Mouse (Mus musculus): ENCODE measurements around the gene Trio. TPM values are rescaled to one million over a fixed set of nuclear protein-coding genes. Genes with fewer than 3 reads are reported as not detected.

The Trio gene
- total and polyA plus RNA-seq, 3 experiments: 0.66 TPM; not detected in 2

GRCm38 (mm10) chr15:27826048-27826637 is 199.5 kb downstream of the Trio start:
- Histone ChIP-seq H3K4me1 (ENCODE audit: insufficient read depth, low read depth, low read length) (no peaks in the 10 kb centered on the region), H3K27me3 (ENCODE audit: insufficient read depth, low read length) (no peaks in the 10 kb centered on the region), H3K9me3 (replicated peaks) (peaks cover 30% of the 10 kb centered on the region), H3K4me3 (ENCODE audit: low read depth, low read length) (no peak overlapping the region), H3K36me3 (replicated peaks) (no peaks in the 10 kb centered on the region)
- TF ChIP-seq GATA1 (IDR thresholded peaks at IDR 0.05; ENCODE audit: borderline replicate concordance, low read length): no peak
- no peak for DNase-seq (ENCODE audit: low spot score)
- ATAC-seq (ENCODE audit: extremely low read depth, insufficient number of reproducible peaks, low FRiP score, poor library complexity, severe bottlenecking): no peak

GRCm38 (mm10) chr15:27825390-27825789 is 200.3 kb downstream of the Trio start:
- ATAC-seq (ENCODE audit: extremely low read depth, insufficient number of reproducible peaks, low FRiP score, poor library complexity, severe bottlenecking): no peak

GRCm38 (mm10) chr15:27823581-27823980 is 202.1 kb downstream of the Trio start:
- ATAC-seq (ENCODE audit: extremely low read depth, insufficient number of reproducible peaks, low FRiP score, poor library complexity, severe bottlenecking): no peak
- DNase-seq (ENCODE audit: low spot score): no peak
- Histone ChIP-seq H3K4me3 (ENCODE audit: low read depth, low read length) (no peak overlapping the region), H3K27me3 (ENCODE audit: insufficient read depth, low read length) (no peaks in the 10 kb centered on the region), H3K4me1 (ENCODE audit: insufficient read depth, low read depth, low read length) (no peaks in the 10 kb centered on the region), H3K36me3 (replicated peaks) (no peaks in the 10 kb centered on the region), H3K9me3 (replicated peaks) (peaks cover 38% of the 10 kb centered on the region)
- TF ChIP-seq POLR2AphosphoS5 (IDR thresholded peaks at IDR 0.05; ENCODE audit: insufficient replicate concordance, low read depth, low read length) (no peak), CTCF (IDR thresholded peaks at IDR 0.05; ENCODE audit: low read depth, low read length) (no peak), GATA2 (IDR thresholded peaks at IDR 0.05; ENCODE audit: borderline replicate concordance, low read depth, low read length) (no peak), TAL1 (conservative IDR thresholded peaks at IDR 0.05; ENCODE audit: low read depth, low read length) (no peak), GATA1 (IDR thresholded peaks at IDR 0.05; ENCODE audit: borderline replicate concordance, low read length) (no peak)

More at GRCm38 (mm10) chr15:27825390-27825789, 200.3 kb downstream of the Trio start:
- no peak for TF ChIP-seq CTCF (IDR thresholded peaks at IDR 0.05; ENCODE audit: low read depth, low read length)
- no peak for TF ChIP-seq GATA1 (IDR thresholded peaks at IDR 0.05; ENCODE audit: borderline replicate concordance, low read length)
- no peak for TF ChIP-seq POLR2AphosphoS5 (IDR thresholded peaks at IDR 0.05; ENCODE audit: insufficient replicate concordance, low read depth, low read length)
- no peak for TF ChIP-seq GATA2 (IDR thresholded peaks at IDR 0.05; ENCODE audit: borderline replicate concordance, low read depth, low read length)
- TF ChIP-seq TAL1 (conservative IDR thresholded peaks at IDR 0.05; ENCODE audit: low read depth, low read length): no peak
- no peak for DNase-seq (ENCODE audit: low spot score)
- peak overlapping the region; percentile 34; the same call in 1 of the 2 replicates for H3K4me3 ChIP-seq (ENCODE audit: low read depth, low read length)
- no peaks in the 10 kb centered on the region for H3K27me3 ChIP-seq (ENCODE audit: insufficient read depth, low read length)
- peaks cover 24% of the 10 kb centered on the region for H3K9me3 ChIP-seq (replicated peaks)
- no peaks in the 10 kb centered on the region for H3K4me1 ChIP-seq (ENCODE audit: insufficient read depth, low read depth, low read length)
- H3K36me3 ChIP-seq (replicated peaks): no peaks in the 10 kb centered on the region

- peaks cover 38% of the 10 kb centered on the region for H3K9me3 ChIP-seq (replicated peaks)
- no peak overlapping the region for H3K4me3 ChIP-seq (ENCODE audit: low read depth, low read length)
- no peaks in the 10 kb centered on the region for H3K4me1 ChIP-seq (ENCODE audit: insufficient read depth, low read depth, low read length)
- DNase-seq (ENCODE audit: low spot score) (no peak), ATAC-seq (ENCODE audit: extremely low read depth, insufficient number of reproducible peaks, low FRiP score, poor library complexity, severe bottlenecking) (no peak)
- TF ChIP-seq CTCF (IDR thresholded peaks at IDR 0.05; ENCODE audit: low read depth, low read length) (no peak), GATA1 (IDR thresholded peaks at IDR 0.05; ENCODE audit: borderline replicate concordance, low read length) (no peak), POLR2AphosphoS5 (IDR thresholded peaks at IDR 0.05; ENCODE audit: insufficient replicate concordance, low read depth, low read length) (no peak), TAL1 (conservative IDR thresholded peaks at IDR 0.05; ENCODE audit: low read depth, low read length) (no peak), GATA2 (IDR thresholded peaks at IDR 0.05; ENCODE audit: borderline replicate concordance, low read depth, low read length) (no peak)
- no peaks in the 10 kb centered on the region for H3K36me3 ChIP-seq (replicated peaks)
- H3K27me3 ChIP-seq (ENCODE audit: insufficient read depth, low read length): no peaks in the 10 kb centered on the region
Measured at GRCm38 (mm10) chr15:27822461-27822860, 203.2 kb downstream of the Trio start.

- ATAC-seq (ENCODE audit: extremely low read depth, insufficient number of reproducible peaks, low FRiP score, poor library complexity, severe bottlenecking) (no peak), DNase-seq (ENCODE audit: low spot score) (no peak)
- Histone ChIP-seq H3K4me3 (ENCODE audit: low read depth, low read length) (no peak overlapping the region), H3K9me3 (replicated peaks) (peaks cover 39% of the 10 kb centered on the region), H3K4me1 (ENCODE audit: insufficient read depth, low read depth, low read length) (no peaks in the 10 kb centered on the region), H3K36me3 (replicated peaks) (no peaks in the 10 kb centered on the region), H3K27me3 (ENCODE audit: insufficient read depth, low read length) (no peaks in the 10 kb centered on the region)
- TF ChIP-seq CTCF (IDR thresholded peaks at IDR 0.05; ENCODE audit: low read depth, low read length) (no peak), POLR2AphosphoS5 (IDR thresholded peaks at IDR 0.05; ENCODE audit: insufficient replicate concordance, low read depth, low read length) (no peak), GATA2 (IDR thresholded peaks at IDR 0.05; ENCODE audit: borderline replicate concordance, low read depth, low read length) (no peak), TAL1 (conservative IDR thresholded peaks at IDR 0.05; ENCODE audit: low read depth, low read length) (no peak), GATA1 (IDR thresholded peaks at IDR 0.05; ENCODE audit: borderline replicate concordance, low read length) (no peak)
Measured at GRCm38 (mm10) chr15:27821651-27822364, 203.8 kb downstream of the Trio start.

GRCm38 (mm10) chr15:27817096-27817495 is 208.6 kb downstream of the Trio start:
- no peak for ATAC-seq (ENCODE audit: extremely low read depth, insufficient number of reproducible peaks, low FRiP score, poor library complexity, severe bottlenecking)
- H3K27me3 ChIP-seq (ENCODE audit: insufficient read depth, low read length): no peaks in the 10 kb centered on the region
- DNase-seq (ENCODE audit: low spot score): no peak
- H3K36me3 ChIP-seq (replicated peaks): no peaks in the 10 kb centered on the region
- H3K4me3 ChIP-seq (ENCODE audit: low read depth, low read length): no peak overlapping the region
- no peaks in the 10 kb centered on the region for H3K4me1 ChIP-seq (ENCODE audit: insufficient read depth, low read depth, low read length)
- peaks cover 23% of the 10 kb centered on the region for H3K9me3 ChIP-seq (replicated peaks)
- TF ChIP-seq GATA1 (IDR thresholded peaks at IDR 0.05; ENCODE audit: borderline replicate concordance, low read length): no peak
- no peak for TF ChIP-seq CTCF (IDR thresholded peaks at IDR 0.05; ENCODE audit: low read depth, low read length)
- no peak for TF ChIP-seq POLR2AphosphoS5 (IDR thresholded peaks at IDR 0.05; ENCODE audit: insufficient replicate concordance, low read depth, low read length)
- TF ChIP-seq GATA2 (IDR thresholded peaks at IDR 0.05; ENCODE audit: borderline replicate concordance, low read depth, low read length): no peak
- no peak for TF ChIP-seq TAL1 (conservative IDR thresholded peaks at IDR 0.05; ENCODE audit: low read depth, low read length)

All from G1E (cell line).